Mouse (Mus musculus): ENCODE measurements at regions not wholly inside any gene's neighbourhood (a gene's known extent, or its start where the extent isn't known, plus 50 kb on each side); places are given as distances from the start of the nearest gene placed in this dataset.

- no peak for DNase-seq (ENCODE audit: extremely low spot score in 1 of 2, low spot score in 1 of 2)
These were observed 219.9 kb downstream of the Dhx35 start for GRCm38 (mm10) chr2:159014553-159014952.

GRCm38 (mm10) chr2:159019921-159020534 is 225.4 kb downstream of the Dhx35 start:
- DNase-seq (ENCODE audit: extremely low spot score in 1 of 2, low spot score in 1 of 2), result no peak

GRCm38 (mm10) chr2:159032147-159032546 is 237.5 kb downstream of the Dhx35 start:
- DNase-seq (ENCODE audit: extremely low spot score in 1 of 2, low spot score in 1 of 2), result no peak

GRCm38 (mm10) chr2:159039916-159040315 is 245.3 kb downstream of the Dhx35 start:
- no peak for DNase-seq (ENCODE audit: extremely low spot score in 1 of 2, low spot score in 1 of 2)

GRCm38 (mm10) chr2:159053534-159053933 is 258.9 kb downstream of the Dhx35 start:
- DNase-seq (ENCODE audit: extremely low spot score in 1 of 2, low spot score in 1 of 2), result no peak

GRCm38 (mm10) chr2:159053936-159054335 is 259.3 kb downstream of the Dhx35 start:
- peak; percentile 61 to 83 for DNase-seq (ENCODE audit: extremely low spot score in 1 of 2, low spot score in 1 of 2)

GRCm38 (mm10) chr2:159054451-159054850 is 259.8 kb downstream of the Dhx35 start:
- no peak for DNase-seq (ENCODE audit: extremely low spot score in 1 of 2, low spot score in 1 of 2)

GRCm38 (mm10) chr2:159055780-159056179 is 261.2 kb downstream of the Dhx35 start:
- no peak for DNase-seq (ENCODE audit: extremely low spot score in 1 of 2, low spot score in 1 of 2)

- DNase-seq (ENCODE audit: extremely low spot score in 1 of 2, low spot score in 1 of 2), result no peak
These were observed 262.4 kb downstream of the Dhx35 start for GRCm38 (mm10) chr2:159056960-159057359.

- DNase-seq (ENCODE audit: extremely low spot score in 1 of 2, low spot score in 1 of 2), result no peak
These were observed 262.9 kb downstream of the Dhx35 start for GRCm38 (mm10) chr2:159057506-159057905.

GRCm38 (mm10) chr2:159062266-159062665 is 267.7 kb downstream of the Dhx35 start:
- peak in 1 of 2 experiments; percentile 39 for DNase-seq (ENCODE audit: extremely low spot score in 1 of 2, low spot score in 1 of 2)

GRCm38 (mm10) chr2:159062666-159063065 is 268.1 kb downstream of the Dhx35 start:
- DNase-seq (ENCODE audit: extremely low spot score in 1 of 2, low spot score in 1 of 2), result no peak

- DNase-seq (ENCODE audit: extremely low spot score in 1 of 2, low spot score in 1 of 2), result no peak
These were observed 269.9 kb downstream of the Dhx35 start for GRCm38 (mm10) chr2:159064403-159064970.

- DNase-seq (ENCODE audit: extremely low spot score in 1 of 2, low spot score in 1 of 2), result no peak
These were observed 272.9 kb downstream of the Dhx35 start for GRCm38 (mm10) chr2:159067506-159067905.

GRCm38 (mm10) chr2:159068303-159069020 is 273.9 kb downstream of the Dhx35 start:
- no peak for DNase-seq (ENCODE audit: extremely low spot score in 1 of 2, low spot score in 1 of 2)

GRCm38 (mm10) chr2:159069180-159069579 is 274.6 kb downstream of the Dhx35 start:
- DNase-seq (ENCODE audit: extremely low spot score in 1 of 2, low spot score in 1 of 2), result no peak

- DNase-seq (ENCODE audit: extremely low spot score in 1 of 2, low spot score in 1 of 2), result no peak
These were observed 278.5 kb downstream of the Dhx35 start for GRCm38 (mm10) chr2:159072997-159073690.

- no peak for DNase-seq (ENCODE audit: extremely low spot score in 1 of 2, low spot score in 1 of 2)
These were observed 285.2 kb downstream of the Dhx35 start for GRCm38 (mm10) chr2:159079836-159080235.

GRCm38 (mm10) chr2:159080784-159081544 is 286.4 kb downstream of the Dhx35 start:
- no peak for DNase-seq (ENCODE audit: extremely low spot score in 1 of 2, low spot score in 1 of 2)

GRCm38 (mm10) chr2:159086836-159087235 is 292.2 kb downstream of the Dhx35 start:
- no peak for DNase-seq (ENCODE audit: extremely low spot score in 1 of 2, low spot score in 1 of 2)
